Mouse (Mus musculus) intestine, embryonic 14.5 days (tissue): ENCODE measurements around the gene Psmd5. TPM values are rescaled to one million over a fixed set of nuclear protein-coding genes. Genes with fewer than 3 reads are reported as not detected.

Experiments used
- ATAC-seq: fragments of 200-750 bp; cut with Nextera tagmentation; replicated peaks from 2 replicates; pipeline ENCODE4 v1.8.0; 2017; ENCODE audit warnings: low read depth, moderate number of reproducible peaks, moderate TSS enrichment, moderate library complexity; ENCODE audit not compliant: low FRiP score, low TSS enrichment
- DNase-seq: peaks from one replicate; pipeline ENCODE4 v3.0.0-alpha.2; 2018; ENCODE audit warnings: low spot score
- H3K27ac ChIP-seq: fragments of 300-500 bp; sonication (generic); 2 replicates; pipeline ENCODE4 v1.5.1; 2014; ENCODE audit warnings: low read depth, mild to moderate bottlenecking, control low read depth
- H3K27me3 ChIP-seq: fragments of 300-500 bp; sonication (generic); replicated peaks from 2 replicates; pipeline ENCODE4 v1.6.1; 2014; ENCODE audit warnings: low read length, control low read depth; ENCODE audit not compliant: control insufficient read depth, insufficient read depth
- H3K36me3 ChIP-seq: fragments of 300-500 bp; sonication (generic); 2 replicates; pipeline ENCODE4 v1.6.1; 2014; ENCODE audit warnings: low read length, control low read depth; ENCODE audit not compliant: control insufficient read depth, insufficient read depth
- H3K4me1 ChIP-seq: fragments of 300-500 bp; sonication (generic); replicated peaks from 2 replicates; pipeline ENCODE4 v1.6.1; 2014; ENCODE audit warnings: low read length, control low read depth, mixed read lengths; ENCODE audit not compliant: control insufficient read depth, insufficient read depth
- H3K4me2 ChIP-seq: fragments of 300-500 bp; sonication (generic); 2 replicates; pipeline ENCODE4 v1.6.1; 2014; ENCODE audit warnings: low read length
- H3K4me3 ChIP-seq: fragments of 300-500 bp; sonication (generic); 2 replicates; pipeline ENCODE4 v1.5.1; 2014; ENCODE audit warnings: low read depth, low read length, control low read depth, mixed read lengths
- H3K9ac ChIP-seq: fragments of 300-500 bp; sonication (generic); 2 replicates; pipeline ENCODE4 v1.6.1; 2014; ENCODE audit warnings: mild to moderate bottlenecking, low read length
- H3K9me3 ChIP-seq: fragments of 300-500 bp; sonication (generic); 2 replicates; pipeline ENCODE4 v1.6.1; 2016; ENCODE audit warnings: low read length, control low read depth; ENCODE audit not compliant: control insufficient read depth
- WGBS: fragments of 180-500 bp; shearing (Covaris S2); extraction: QIAGEN DNeasy Blood & Tissue Kit; methylation state at CpG from one replicate; pipeline ENCODE4 v1.1.7; 2014; 5-methylcytosine and 5-hydroxymethylcytosine counted together
- polyA plus RNA-seq: library from polyadenylated mRNA; unstranded; fragments of >200 nt; fragmentation: Nextera tagmentation; extraction: Ambion mirVana; gene quantifications from 2 replicates; pipeline ENCODE4 v1.2.1, GENCODE M21; 2014

Gene Psmd5
- polyA plus RNA-seq, 1 experiment from 2014 or later, result 113 TPM

DNA sequence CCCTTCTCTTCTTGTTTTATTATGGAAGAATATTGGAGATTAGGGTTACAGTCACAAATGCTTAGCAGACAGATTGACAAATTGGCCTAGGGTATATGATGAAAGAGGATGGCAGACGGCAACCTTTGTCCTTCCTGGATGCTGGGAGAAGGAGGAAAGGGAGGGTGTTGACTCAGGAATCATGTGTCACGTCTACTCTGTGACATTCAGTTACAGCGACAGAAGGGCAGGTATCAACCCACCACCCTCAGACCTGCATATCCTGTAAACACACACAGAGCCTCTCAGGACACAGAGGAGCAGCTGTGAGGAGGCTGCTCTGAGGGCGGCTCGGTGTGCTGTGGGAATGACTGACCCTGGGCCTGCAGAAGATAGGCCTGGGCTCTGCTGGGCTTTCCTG is 8.4 kb upstream of the Psmd5 start:
- H3K27me3 ChIP-seq, result no peaks in the 10 kb centered on the region
- 40% methylated on average over 5 of the region's 5 CpGs for WGBS
- ATAC-seq (0 out of 2 replicates have a peak, but pooled peaks have one; percentile 53), DNase-seq (no peak)
- no peak overlapping the region for H3K4me2 ChIP-seq
- H3K4me3 ChIP-seq, result no peak overlapping the region
- no peak overlapping the region for H3K27ac ChIP-seq
- no peak overlapping the region for H3K9ac ChIP-seq
- no peaks in the 10 kb centered on the region for H3K36me3 ChIP-seq
- no peaks in the 10 kb centered on the region for H3K4me1 ChIP-seq
- no peaks in the 10 kb centered on the region for H3K9me3 ChIP-seq

- no peak for DNase-seq
- Histone ChIP-seq H3K4me1 (no peaks in the 10 kb centered on the region), H3K36me3 (no peaks in the 10 kb centered on the region), H3K9ac (no peak overlapping the region), H3K4me2 (no peak overlapping the region), H3K9me3 (no peaks in the 10 kb centered on the region), H3K27ac (no peak overlapping the region), H3K27me3 (no peaks in the 10 kb centered on the region), H3K4me3 (no peak overlapping the region)
- ATAC-seq, result no peak; the same call in 1 of the 2 replicates
- WGBS, result 89% methylated on average over 2 of the region's 2 CpGs
Observed at GRCm38 (mm10) chr2:34882757-34883156, 8.0 kb upstream of the Psmd5 start.

GRCm38 (mm10) chr2:34880054-34880453 is 5.3 kb upstream of the Psmd5 start:
- Histone ChIP-seq H3K9me3 (no peaks in the 10 kb centered on the region), H3K36me3 (no peaks in the 10 kb centered on the region), H3K4me1 (no peaks in the 10 kb centered on the region), H3K4me3 (no peak overlapping the region), H3K27ac (no peak overlapping the region), H3K9ac (no peak overlapping the region), H3K4me2 (no peak overlapping the region), H3K27me3 (peaks cover 3% of the 10 kb centered on the region; the same call in 1 of the 2 replicates)
- DNase-seq (no peak), ATAC-seq (no peak)
- 81% methylated on average over 10 of the region's 10 CpGs for WGBS

DNA sequence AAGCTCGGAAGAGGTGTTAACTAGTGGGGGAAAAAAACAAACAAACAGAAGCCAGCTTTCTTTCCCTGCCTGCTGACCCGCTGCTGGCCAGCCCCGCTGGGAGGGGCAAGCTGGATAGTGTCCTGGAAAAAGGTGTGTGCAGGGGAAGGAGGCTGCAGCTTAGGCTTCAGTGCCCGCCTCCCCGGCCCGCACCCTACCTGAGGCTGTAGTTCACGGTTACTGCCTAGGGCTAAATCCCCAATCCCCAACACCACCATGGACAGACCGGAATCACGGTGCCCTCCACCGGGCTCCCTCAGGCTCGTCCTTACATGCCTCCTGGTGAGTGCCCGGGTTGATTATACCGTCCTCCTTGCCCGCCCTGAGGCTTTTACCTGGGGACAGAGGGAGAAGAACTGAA is 497 bp downstream of the Psmd5 start, which contains the start of gene Cutal:
Gene Cutal, plus strand, starts transcription at position 126 of the 400 bp plus-strand sequence.
- Histone ChIP-seq H3K4me3 (peak within 1 kb of the TSS; percentile 6; the same call in 1 of the 2 replicates), H3K4me1 (peaks cover 14% of the 10 kb centered on the region), H3K4me2 (peak within 1 kb of the TSS; percentile 40), H3K36me3 (no peaks in the 10 kb centered on the region), H3K9me3 (no peaks in the 10 kb centered on the region), H3K27me3 (peaks cover 16% of the 10 kb centered on the region), H3K27ac (no peak within 1 kb of the TSS), H3K9ac (no peak within 1 kb of the TSS)
- ATAC-seq (no peak), DNase-seq (peak; percentile 59)
- WGBS, result 3% methylated on average over 13 of the region's 14 CpGs

DNA sequence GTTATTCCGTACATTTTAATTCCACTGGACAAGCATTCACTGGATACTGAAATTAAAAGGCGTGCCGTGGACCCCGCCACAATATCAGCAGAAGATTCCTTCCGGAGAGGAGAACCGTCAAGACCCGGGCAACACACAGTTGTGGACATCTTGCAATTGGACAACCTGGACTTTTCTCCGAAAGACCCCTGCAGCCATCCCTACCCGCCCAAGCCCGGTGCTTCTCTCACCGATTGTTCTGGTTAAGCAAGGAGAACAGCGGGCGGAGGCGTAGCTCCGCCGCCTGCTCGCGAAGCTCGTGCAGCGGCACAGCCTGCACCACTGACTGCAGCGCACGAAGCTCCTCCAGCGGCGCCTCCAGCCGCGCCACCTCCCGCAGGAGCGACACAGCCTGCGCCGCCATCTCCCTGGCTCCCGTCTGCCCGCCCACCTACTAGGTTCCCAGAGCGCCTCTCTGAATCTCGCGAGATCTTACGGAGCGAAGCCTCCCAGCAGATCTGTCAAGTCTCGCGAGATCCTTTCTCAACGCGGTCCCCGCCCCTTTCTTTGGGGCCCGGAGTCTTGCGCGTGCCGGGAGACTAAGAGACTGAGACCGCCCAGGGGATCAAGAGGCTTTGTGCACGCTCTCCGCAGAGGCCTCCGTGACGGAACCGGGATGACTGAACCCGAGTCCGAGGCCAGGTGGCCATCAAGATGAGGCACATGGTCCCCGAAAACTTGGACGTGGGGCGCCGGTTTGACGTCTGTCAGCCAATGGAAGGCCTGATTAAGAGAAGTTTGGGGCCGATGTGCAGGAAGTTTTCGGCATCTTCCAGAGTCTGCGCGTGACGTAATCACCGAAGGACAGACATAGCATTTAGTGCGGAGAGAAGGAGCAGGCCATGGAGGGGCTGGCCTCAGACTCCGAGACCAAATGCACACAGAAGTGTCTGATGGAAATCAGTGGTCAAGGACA is 4.0 kb downstream of the Psmd5 start:
- Histone ChIP-seq H3K9ac (peak overlapping the region; percentile 96), H3K36me3 (peaks cover 14% of the 10 kb centered on the region), H3K4me2 (peak overlapping the region; percentile 94), H3K27ac (peak overlapping the region; percentile 96), H3K9me3 (no peaks in the 10 kb centered on the region), H3K4me3 (peak overlapping the region; percentile 95), H3K4me1 (peaks cover 15% of the 10 kb centered on the region), H3K27me3 (peaks cover 16% of the 10 kb centered on the region)
- under 1% methylated on average over 67 of the region's 67 CpGs for WGBS
- DNase-seq, result peak; percentile 98
- ATAC-seq, result peak; percentile 95

DNA sequence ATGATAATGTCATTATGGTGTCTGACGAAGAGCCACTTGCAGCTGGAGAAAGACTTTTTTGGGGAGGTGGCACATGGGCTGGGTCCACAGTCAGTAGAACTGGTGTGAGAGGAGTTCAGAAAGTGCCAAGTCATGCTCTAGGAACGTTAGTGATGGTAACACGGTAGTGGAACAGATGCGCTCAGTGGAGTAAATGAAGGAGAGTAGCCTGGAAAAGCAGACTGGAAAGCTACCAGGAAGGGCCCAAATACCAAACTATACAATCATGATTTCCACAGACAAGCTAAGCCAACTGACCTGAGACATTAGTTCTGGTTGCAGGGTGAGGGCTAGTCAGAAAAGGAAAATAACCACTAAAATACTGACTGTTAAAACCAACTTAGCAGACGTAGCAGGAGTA is 5.1 kb downstream of the Psmd5 start:
- 42% methylated on average over 5 of the region's 5 CpGs for WGBS
- ATAC-seq, result no peak
- peak overlapping the region; percentile 95 for H3K4me3 ChIP-seq

GRCm38 (mm10) chr2:34857728-34858127 is 17.0 kb downstream of the Psmd5 start:
- Histone ChIP-seq H3K9ac (no peak overlapping the region), H3K27me3 (no peaks in the 10 kb centered on the region), H3K4me2 (no peak overlapping the region), H3K27ac (no peak overlapping the region), H3K9me3 (no peaks in the 10 kb centered on the region), H3K36me3 (peaks cover 93% of the 10 kb centered on the region), H3K4me3 (no peak overlapping the region), H3K4me1 (no peaks in the 10 kb centered on the region)
- DNase-seq (no peak), ATAC-seq (no peak)
- WGBS, result 91% methylated on average over 8 of the region's 8 CpGs

More for the DNA sequence above, 5.1 kb downstream of the Psmd5 start:
- Histone ChIP-seq H3K4me2 (peak overlapping the region; percentile 77), H3K4me1 (peaks cover 15% of the 10 kb centered on the region), H3K9me3 (no peaks in the 10 kb centered on the region), H3K27me3 (peaks cover 9% of the 10 kb centered on the region), H3K27ac (no peak overlapping the region), H3K9ac (peak overlapping the region; percentile 96), H3K36me3 (peaks cover 25% of the 10 kb centered on the region)
- DNase-seq, result no peak

DNA sequence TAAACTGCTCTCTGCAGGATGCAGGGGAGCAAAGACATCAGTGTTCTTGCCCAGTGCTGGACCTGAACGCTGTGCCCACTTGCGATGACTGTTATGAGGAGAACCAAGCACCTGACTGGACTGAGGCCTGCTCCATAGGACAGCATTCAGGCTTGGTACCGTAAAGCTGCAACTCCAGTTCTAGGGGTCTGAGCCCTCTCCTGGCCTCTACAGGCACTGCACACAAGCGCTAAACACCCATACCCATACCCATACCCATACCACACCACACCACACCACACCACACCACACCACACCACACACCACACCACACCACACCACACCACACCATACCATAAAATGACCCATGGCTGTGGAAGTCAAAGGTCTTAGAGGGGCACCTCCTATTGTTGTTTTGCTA is 19.5 kb downstream of the Psmd5 start:
- WGBS, result 92% methylated on average over 4 of the region's 4 CpGs
- H3K27ac ChIP-seq, result no peak overlapping the region
- H3K27me3 ChIP-seq, result no peaks in the 10 kb centered on the region
- no peak for ATAC-seq
- DNase-seq, result no peak
- no peak overlapping the region for H3K4me3 ChIP-seq
- H3K9me3 ChIP-seq, result no peaks in the 10 kb centered on the region
- H3K4me2 ChIP-seq, result no peak overlapping the region
- no peak overlapping the region for H3K9ac ChIP-seq
- H3K4me1 ChIP-seq, result no peaks in the 10 kb centered on the region
- H3K36me3 ChIP-seq, result peaks cover 99% of the 10 kb centered on the region
